Mouse (Mus musculus): ENCODE data around the gene Larp4.
"Not testable (repeated sequence)": the region's sequence is repeated elsewhere in the genome, so short reads cannot be mapped to it uniquely, and the experiment has no call there.

Larp4 gene

GRCm38 (mm10) chr15:99969765-99970164 lies at the start of gene Larp4:
Gene Larp4, plus strand, starts transcription at chr15:99970065.
- DNase-seq (ENCODE audit: inconsistent age in 2 of 2, low spot score in 1 of 2): not testable (repeated sequence)

GRCm38 (mm10) chr15:99931231-99931630 lies 38.6 kb upstream of the Larp4 start:
- DNase-seq (ENCODE audit: inconsistent age in 2 of 2, low spot score in 1 of 2): no peak

- DNase-seq (ENCODE audit: inconsistent age in 2 of 2, low spot score in 1 of 2): no peak
Measured at GRCm38 (mm10) chr15:99934501-99934900, 35.4 kb upstream of the Larp4 start.

GRCm38 (mm10) chr15:99936659-99937058 lies 33.2 kb upstream of the Larp4 start:
- DNase-seq (ENCODE audit: inconsistent age in 2 of 2, low spot score in 1 of 2): no peak

GRCm38 (mm10) chr15:99937841-99938240 lies 32.0 kb upstream of the Larp4 start:
- no peak for DNase-seq (ENCODE audit: inconsistent age in 2 of 2, low spot score in 1 of 2)

- no peak for DNase-seq (ENCODE audit: inconsistent age in 2 of 2, low spot score in 1 of 2)
Measured at GRCm38 (mm10) chr15:99940426-99940825, 29.4 kb upstream of the Larp4 start.

GRCm38 (mm10) chr15:99940970-99941630 lies 28.8 kb upstream of the Larp4 start:
- no peak for DNase-seq (ENCODE audit: inconsistent age in 2 of 2, low spot score in 1 of 2)

- no peak for DNase-seq (ENCODE audit: inconsistent age in 2 of 2, low spot score in 1 of 2)
Measured at GRCm38 (mm10) chr15:99955324-99955723, 14.5 kb upstream of the Larp4 start.

GRCm38 (mm10) chr15:99965103-99965775 lies 4.6 kb upstream of the Larp4 start:
- no peak for DNase-seq (ENCODE audit: inconsistent age in 2 of 2, low spot score in 1 of 2)

GRCm38 (mm10) chr15:99966961-99967360 lies 2.9 kb upstream of the Larp4 start, which contains the start of gene Fam186a:
Gene Fam186a, minus strand, starts transcription at chr15:99967061.
- no peak for DNase-seq (ENCODE audit: inconsistent age in 2 of 2, low spot score in 1 of 2)

- DNase-seq (ENCODE audit: inconsistent age in 2 of 2, low spot score in 1 of 2): peak in 1 of 2 experiments; percentile 47
Measured at GRCm38 (mm10) chr15:99970606-99971005, 741 bp downstream of the Larp4 start.

- DNase-seq (ENCODE audit: inconsistent age in 2 of 2, low spot score in 1 of 2): peak; percentile 98 to 99
Measured at GRCm38 (mm10) chr15:99972361-99972988, 2.6 kb downstream of the Larp4 start.

GRCm38 (mm10) chr15:99972989-99973911 lies 3.4 kb downstream of the Larp4 start:
- DNase-seq (ENCODE audit: inconsistent age in 2 of 2, low spot score in 1 of 2): peak; percentile 54 to 86

GRCm38 (mm10) chr15:99974476-99975220 lies 4.8 kb downstream of the Larp4 start:
- peak in 1 of 2 experiments; percentile 32 for DNase-seq (ENCODE audit: inconsistent age in 2 of 2, low spot score in 1 of 2)

- DNase-seq (ENCODE audit: inconsistent age in 2 of 2, low spot score in 1 of 2): not testable (repeated sequence)
Measured at GRCm38 (mm10) chr15:99976121-99976520, 6.3 kb downstream of the Larp4 start.

- no peak for DNase-seq (ENCODE audit: inconsistent age in 2 of 2, low spot score in 1 of 2)
Measured at GRCm38 (mm10) chr15:99979266-99979665, 9.4 kb downstream of the Larp4 start.

- DNase-seq (ENCODE audit: inconsistent age in 2 of 2, low spot score in 1 of 2): no peak
Measured at GRCm38 (mm10) chr15:99979715-99980114, 9.8 kb downstream of the Larp4 start.

- no peak for DNase-seq (ENCODE audit: inconsistent age in 2 of 2, low spot score in 1 of 2)
Measured at GRCm38 (mm10) chr15:99993100-99993499, 23.2 kb downstream of the Larp4 start.

- no peak for DNase-seq (ENCODE audit: inconsistent age in 2 of 2, low spot score in 1 of 2)
Measured at GRCm38 (mm10) chr15:99997114-99997804, 27.4 kb downstream of the Larp4 start.

- DNase-seq (ENCODE audit: inconsistent age in 2 of 2, low spot score in 1 of 2): no peak
Measured at GRCm38 (mm10) chr15:99999390-99999789, 29.5 kb downstream of the Larp4 start.
